Mouse (Mus musculus): ENCODE measurements around the gene Raver1. TPM values are rescaled to one million over a fixed set of nuclear protein-coding genes. Genes with fewer than 3 reads are reported as not detected.
A peak's percentile ranks its signal among the peaks of the same experiment; 100 is the strongest.

Raver1 gene
- polyA plus RNA-seq, 1 experiment from 2014 or later: 64.2 TPM

- H3K27ac ChIP-seq (replicated peaks; ENCODE audit: low read depth, low read length): no peak overlapping the region
- 1% methylated on average over 7 of the region's 7 CpGs for WGBS
- ATAC-seq (ENCODE audit: low read depth) (no peak), DNase-seq (ENCODE audit: low spot score) (no peak)
- no peaks in the 10 kb centered on the region for H3K36me3 ChIP-seq (ENCODE audit: control insufficient read depth, insufficient read depth, low read length)
- 0 out of 2 replicates have a peak overlapping the region, but pooled peaks have one; percentile 45 for H3K9ac ChIP-seq (ENCODE audit: low read depth, low read length)
- peak overlapping the region; percentile 52 for H3K4me3 ChIP-seq (ENCODE audit: low read depth, low read length)
- peaks cover 85% of the 10 kb centered on the region for H3K27me3 ChIP-seq (replicated peaks; ENCODE audit: control insufficient read depth, insufficient read depth, low read length)
- no peaks in the 10 kb centered on the region for H3K9me3 ChIP-seq (ENCODE audit: control insufficient read depth, low read length)
- peaks cover 42% of the 10 kb centered on the region for H3K4me1 ChIP-seq (ENCODE audit: control insufficient read depth, insufficient read depth, low read length)
- peak overlapping the region; percentile 73 for H3K4me2 ChIP-seq (ENCODE audit: low read depth, low read length)
Measured at GRCm38 (mm10) chr9:21032491-21032890, 59.3 kb downstream of the Raver1 start.

- Histone ChIP-seq H3K27ac (replicated peaks; ENCODE audit: low read depth, low read length) (no peak within 1 kb of the TSS), H3K4me2 (ENCODE audit: low read depth, low read length) (peak within 1 kb of the TSS; percentile 73), H3K4me1 (ENCODE audit: control insufficient read depth, insufficient read depth, low read length) (peaks cover 38% of the 10 kb centered on the region), H3K9me3 (ENCODE audit: control insufficient read depth, low read length) (no peaks in the 10 kb centered on the region), H3K9ac (ENCODE audit: low read depth, low read length) (peak within 1 kb of the TSS; percentile 53), H3K4me3 (ENCODE audit: low read depth, low read length) (peak within 1 kb of the TSS; percentile 52), H3K36me3 (ENCODE audit: control insufficient read depth, insufficient read depth, low read length) (no peaks in the 10 kb centered on the region), H3K27me3 (replicated peaks; ENCODE audit: control insufficient read depth, insufficient read depth, low read length) (peaks cover 79% of the 10 kb centered on the region)
- ATAC-seq (ENCODE audit: low read depth) (no peak), DNase-seq (ENCODE audit: low spot score) (no peak)
- under 1% methylated on average over 28 of the region's 35 CpGs for WGBS
Measured at GRCm38 (mm10) chr9:21031896-21032351, 59.9 kb downstream of the Raver1 start, which contains the start of gene Icam5. Gene Icam5, plus strand, starts transcription at chr9:21032073.

- DNase-seq (ENCODE audit: low spot score) (peak; percentile 73), ATAC-seq (ENCODE audit: low read depth) (peak; percentile 47)
- under 1% methylated on average over 24 of the region's 36 CpGs for WGBS
- peak overlapping the region; percentile 45 for H3K9ac ChIP-seq (ENCODE audit: low read depth, low read length)
- peaks cover 73% of the 10 kb centered on the region for H3K27me3 ChIP-seq (replicated peaks; ENCODE audit: control insufficient read depth, insufficient read depth, low read length)
- peak overlapping the region; percentile 73 for H3K4me2 ChIP-seq (ENCODE audit: low read depth, low read length)
- peaks cover 33% of the 10 kb centered on the region for H3K4me1 ChIP-seq (ENCODE audit: control insufficient read depth, insufficient read depth, low read length)
- H3K4me3 ChIP-seq (ENCODE audit: low read depth, low read length): peak overlapping the region; percentile 52
- no peaks in the 10 kb centered on the region for H3K9me3 ChIP-seq (ENCODE audit: control insufficient read depth, low read length)
- no peaks in the 10 kb centered on the region for H3K36me3 ChIP-seq (ENCODE audit: control insufficient read depth, insufficient read depth, low read length)
- no peak overlapping the region for H3K27ac ChIP-seq (replicated peaks; ENCODE audit: low read depth, low read length)
Measured at GRCm38 (mm10) chr9:21031251-21031895, 60.4 kb downstream of the Raver1 start.

GRCm38 (mm10) chr9:21030781-21031250 lies 61.0 kb downstream of the Raver1 start:
- H3K9ac ChIP-seq (ENCODE audit: low read depth, low read length): no peak overlapping the region
- 0% methylated on average over 13 of the region's 13 CpGs for WGBS
- no peaks in the 10 kb centered on the region for H3K36me3 ChIP-seq (ENCODE audit: control insufficient read depth, insufficient read depth, low read length)
- no peaks in the 10 kb centered on the region for H3K9me3 ChIP-seq (ENCODE audit: control insufficient read depth, low read length)
- H3K27ac ChIP-seq (replicated peaks; ENCODE audit: low read depth, low read length): no peak overlapping the region
- H3K4me1 ChIP-seq (ENCODE audit: control insufficient read depth, insufficient read depth, low read length): peaks cover 33% of the 10 kb centered on the region
- peak overlapping the region; percentile 52 for H3K4me3 ChIP-seq (ENCODE audit: low read depth, low read length)
- DNase-seq (ENCODE audit: low spot score) (peak; percentile 93), ATAC-seq (ENCODE audit: low read depth) (peak; percentile 74)
- H3K27me3 ChIP-seq (replicated peaks; ENCODE audit: control insufficient read depth, insufficient read depth, low read length): peaks cover 68% of the 10 kb centered on the region
- H3K4me2 ChIP-seq (ENCODE audit: low read depth, low read length): peak overlapping the region; percentile 73

- H3K27me3 ChIP-seq (replicated peaks; ENCODE audit: control insufficient read depth, insufficient read depth, low read length): peaks cover 61% of the 10 kb centered on the region
- 34% methylated on average over 21 of the region's 22 CpGs for WGBS
- peaks cover 33% of the 10 kb centered on the region for H3K4me1 ChIP-seq (ENCODE audit: control insufficient read depth, insufficient read depth, low read length)
- H3K4me3 ChIP-seq (ENCODE audit: low read depth, low read length): peak overlapping the region; percentile 52
- ATAC-seq (ENCODE audit: low read depth) (no peak), DNase-seq (ENCODE audit: low spot score) (no peak)
- H3K9ac ChIP-seq (ENCODE audit: low read depth, low read length): no peak overlapping the region
- H3K4me2 ChIP-seq (ENCODE audit: low read depth, low read length): peak overlapping the region; percentile 73
- H3K36me3 ChIP-seq (ENCODE audit: control insufficient read depth, insufficient read depth, low read length): no peaks in the 10 kb centered on the region
- H3K9me3 ChIP-seq (ENCODE audit: control insufficient read depth, low read length): no peaks in the 10 kb centered on the region
- H3K27ac ChIP-seq (replicated peaks; ENCODE audit: low read depth, low read length): no peak overlapping the region
Measured at GRCm38 (mm10) chr9:21030055-21030600, 61.7 kb downstream of the Raver1 start.

- no peak within 1 kb of the TSS for H3K27ac ChIP-seq (replicated peaks; ENCODE audit: low read depth, low read length)
- WGBS: 2% methylated on average over 37 of the region's 37 CpGs
Measured at GRCm38 (mm10) chr9:21029291-21030054, 62.3 kb downstream of the Raver1 start, which contains the start of gene Icam4. Gene Icam4, plus strand, starts transcription at chr9:21029373.

GRCm38 (mm10) chr9:21028560-21029110 lies 63.2 kb downstream of the Raver1 start:
- ATAC-seq (ENCODE audit: low read depth) (no peak), DNase-seq (ENCODE audit: low spot score) (no peak)
- H3K9me3 ChIP-seq (ENCODE audit: control insufficient read depth, low read length): no peaks in the 10 kb centered on the region
- peaks cover 47% of the 10 kb centered on the region for H3K27me3 ChIP-seq (replicated peaks; ENCODE audit: control insufficient read depth, insufficient read depth, low read length)
- no peaks in the 10 kb centered on the region for H3K36me3 ChIP-seq (ENCODE audit: control insufficient read depth, insufficient read depth, low read length)
- no peak overlapping the region for H3K27ac ChIP-seq (replicated peaks; ENCODE audit: low read depth, low read length)
- peaks cover 33% of the 10 kb centered on the region for H3K4me1 ChIP-seq (ENCODE audit: control insufficient read depth, insufficient read depth, low read length)
- 59% methylated on average over 6 of the region's 6 CpGs for WGBS
- H3K4me3 ChIP-seq (ENCODE audit: low read depth, low read length): no peak overlapping the region
- H3K9ac ChIP-seq (ENCODE audit: low read depth, low read length): no peak overlapping the region
- no peak overlapping the region; the same call in 1 of the 2 replicates for H3K4me2 ChIP-seq (ENCODE audit: low read depth, low read length)

More at GRCm38 (mm10) chr9:21029291-21030054, 62.3 kb downstream of the Raver1 start, which contains the start of gene Icam4:
- ATAC-seq (ENCODE audit: low read depth) (no peak), DNase-seq (ENCODE audit: low spot score) (peak; percentile 76)
- no peaks in the 10 kb centered on the region for H3K9me3 ChIP-seq (ENCODE audit: control insufficient read depth, low read length)
- no peaks in the 10 kb centered on the region for H3K36me3 ChIP-seq (ENCODE audit: control insufficient read depth, insufficient read depth, low read length)
- H3K4me3 ChIP-seq (ENCODE audit: low read depth, low read length): peak within 1 kb of the TSS; percentile 52
- H3K4me1 ChIP-seq (ENCODE audit: control insufficient read depth, insufficient read depth, low read length): peaks cover 33% of the 10 kb centered on the region
- peaks cover 54% of the 10 kb centered on the region for H3K27me3 ChIP-seq (replicated peaks; ENCODE audit: control insufficient read depth, insufficient read depth, low read length)
- H3K9ac ChIP-seq (ENCODE audit: low read depth, low read length): peak within 1 kb of the TSS; percentile 40; the same call in 1 of the 2 replicates
- peak within 1 kb of the TSS; percentile 73 for H3K4me2 ChIP-seq (ENCODE audit: low read depth, low read length)

- 58% methylated on average over 8 of the region's 8 CpGs for WGBS
- DNase-seq (ENCODE audit: low spot score) (no peak), ATAC-seq (ENCODE audit: low read depth) (no peak)
- H3K4me1 ChIP-seq (ENCODE audit: control insufficient read depth, insufficient read depth, low read length): peaks cover 27% of the 10 kb centered on the region
- H3K9me3 ChIP-seq (ENCODE audit: control insufficient read depth, low read length): no peaks in the 10 kb centered on the region
- H3K4me3 ChIP-seq (ENCODE audit: low read depth, low read length): no peak overlapping the region
- H3K36me3 ChIP-seq (ENCODE audit: control insufficient read depth, insufficient read depth, low read length): no peaks in the 10 kb centered on the region
- no peak overlapping the region for H3K27ac ChIP-seq (replicated peaks; ENCODE audit: low read depth, low read length)
- H3K27me3 ChIP-seq (replicated peaks; ENCODE audit: control insufficient read depth, insufficient read depth, low read length): peaks cover 39% of the 10 kb centered on the region
- no peak overlapping the region for H3K9ac ChIP-seq (ENCODE audit: low read depth, low read length)
- no peak overlapping the region for H3K4me2 ChIP-seq (ENCODE audit: low read depth, low read length)
Measured at GRCm38 (mm10) chr9:21027774-21028290, 64.0 kb downstream of the Raver1 start.
